Mouse (Mus musculus): ENCODE measurements at regions not wholly inside any gene's neighbourhood (a gene's known extent, or its start where the extent isn't known, plus 50 kb on each side); places are given as distances from the start of the nearest gene placed in this dataset.

DNA sequence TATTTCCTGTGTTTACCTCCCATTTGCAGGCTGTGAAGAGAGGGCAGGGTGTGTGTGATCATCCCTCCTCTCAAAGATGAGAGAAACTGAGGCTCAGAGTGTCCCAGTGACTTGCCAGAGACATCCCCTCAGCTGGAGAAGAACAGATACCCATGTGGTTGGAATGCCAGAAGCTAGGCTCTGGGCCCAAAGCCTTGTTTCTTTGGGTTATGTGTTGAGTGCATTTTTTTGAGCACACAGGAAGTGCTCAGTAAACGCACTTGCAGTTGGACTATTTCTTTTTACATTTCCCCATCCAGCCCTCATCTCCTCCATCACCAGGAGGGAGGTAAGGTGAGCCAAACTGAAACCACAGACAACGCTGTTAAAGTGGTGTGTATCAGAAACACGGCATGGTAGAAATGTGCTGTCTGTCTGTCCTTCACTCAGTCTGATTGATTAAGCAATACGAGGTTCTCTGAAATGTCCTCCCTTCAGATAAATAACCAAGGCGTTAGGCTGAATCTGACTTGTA, 341.8 kb upstream of the 3110018I06Rik start:
- no peaks in the 10 kb centered on the region for H3K79me2 ChIP-seq (ENCODE audit: control insufficient read depth, insufficient read depth, low read length, poor library complexity)
- H3K4me1 ChIP-seq (ENCODE audit: control insufficient read depth in 1 of 2, insufficient read depth in 2 of 2, low read length in 2 of 2), result no peaks in the 10 kb centered on the region
- TF ChIP-seq CTCF (IDR thresholded peaks at IDR 0.05 in 2 of 3, conservative IDR thresholded peaks at IDR 0.05 in 1 of 3; ENCODE audit: control insufficient read depth in 1 of 3, insufficient read depth in 1 of 3, low read depth in 2 of 3, low read length in 3 of 3, poor library complexity in 1 of 3, severe bottlenecking in 1 of 3), result no peak
- no peak for TF ChIP-seq RCOR1 (IDR thresholded peaks at IDR 0.05; ENCODE audit: low read depth, low read length)
- TF ChIP-seq POLR2AphosphoS5 (IDR thresholded peaks at IDR 0.05; ENCODE audit: borderline replicate concordance, low read depth, low read length), result no peak
- TF ChIP-seq ELF1 (IDR thresholded peaks at IDR 0.05; ENCODE audit: low read depth, low read length), result no peak
- TF ChIP-seq NELFE (IDR thresholded peaks at IDR 0.05; ENCODE audit: low read depth, low read length), result no peak
- TF ChIP-seq GATA1 (IDR thresholded peaks at IDR 0.05; ENCODE audit: low read depth, low read length), result no peak
- H3K9me3 ChIP-seq (replicated peaks; ENCODE audit: insufficient read depth, low read length), result no peaks in the 10 kb centered on the region
- H3K27ac ChIP-seq (ENCODE audit: control insufficient read depth, low read depth, low read length), result no peak overlapping the region
- no peaks in the 10 kb centered on the region for H3K27me3 ChIP-seq (ENCODE audit: control insufficient read depth in 1 of 2, insufficient read depth in 2 of 2, low read length in 2 of 2)
- no peaks in the 10 kb centered on the region for H3K36me3 ChIP-seq (ENCODE audit: control insufficient read depth in 1 of 2, insufficient read depth in 2 of 2, low read length in 2 of 2)
- DNase-seq (ENCODE audit: low read depth, low spot score), result no peak
- no peak overlapping the region for H3K9ac ChIP-seq (ENCODE audit: control insufficient read depth, low read depth, low read length, poor library complexity, severe bottlenecking)
- no peak overlapping the region for H3K4me3 ChIP-seq (ENCODE audit: control insufficient read depth in 1 of 2, insufficient read depth in 1 of 2, low read depth in 2 of 2, low read length in 2 of 2)

DNA sequence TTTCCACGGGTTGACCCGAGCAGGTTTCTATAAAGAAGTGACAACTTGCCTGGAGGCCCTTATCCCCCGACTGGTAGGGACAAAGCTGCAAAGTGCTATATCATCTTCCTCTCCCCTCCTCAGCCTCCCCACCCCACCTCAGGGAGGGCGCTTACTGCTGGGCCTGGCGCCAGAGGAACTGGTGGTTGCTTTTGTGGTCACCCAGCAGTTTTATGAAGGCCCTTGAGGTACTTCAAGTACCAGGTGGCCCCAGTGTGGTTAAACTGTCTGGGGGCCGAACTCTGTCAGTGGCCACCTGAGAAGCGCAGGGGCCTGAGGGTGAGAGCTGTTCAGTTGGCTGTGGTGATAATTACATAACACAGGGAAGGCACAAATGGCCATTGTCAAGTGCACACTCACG, 340.0 kb upstream of the 3110018I06Rik start:
- H3K9me3 ChIP-seq (replicated peaks; ENCODE audit: insufficient read depth, low read length), result no peaks in the 10 kb centered on the region
- H3K27me3 ChIP-seq (ENCODE audit: control insufficient read depth in 1 of 2, insufficient read depth in 2 of 2, low read length in 2 of 2), result no peaks in the 10 kb centered on the region
- no peak overlapping the region for H3K4me3 ChIP-seq (ENCODE audit: control insufficient read depth in 1 of 2, insufficient read depth in 1 of 2, low read depth in 2 of 2, low read length in 2 of 2)
- no peaks in the 10 kb centered on the region for H3K36me3 ChIP-seq (ENCODE audit: control insufficient read depth in 1 of 2, insufficient read depth in 2 of 2, low read length in 2 of 2)
- H3K9ac ChIP-seq (ENCODE audit: control insufficient read depth, low read depth, low read length, poor library complexity, severe bottlenecking), result no peak overlapping the region
- no peak overlapping the region for H3K27ac ChIP-seq (ENCODE audit: control insufficient read depth, low read depth, low read length)
- no peaks in the 10 kb centered on the region for H3K79me2 ChIP-seq (ENCODE audit: control insufficient read depth, insufficient read depth, low read length, poor library complexity)
- TF ChIP-seq ZNF384 (IDR thresholded peaks at IDR 0.05; ENCODE audit: low read depth, low read length), result no peak
- TF ChIP-seq MEF2A (IDR thresholded peaks at IDR 0.05; ENCODE audit: extremely low read depth, insufficient replicate concordance, low read depth, low read length, poor library complexity, severe bottlenecking), result no peak
- no peak for TF ChIP-seq SMC3 (IDR thresholded peaks at IDR 0.05; ENCODE audit: low read depth, low read length)
- TF ChIP-seq POLR2AphosphoS2 (IDR thresholded peaks at IDR 0.05; ENCODE audit: low read length), result no peak
- no peak for TF ChIP-seq TBP (IDR thresholded peaks at IDR 0.05; ENCODE audit: low read depth, low read length)
- TF ChIP-seq ETS1 (IDR thresholded peaks at IDR 0.05; ENCODE audit: low read depth, low read length), result no peak
- TF ChIP-seq TCF12 (IDR thresholded peaks at IDR 0.05; ENCODE audit: low read depth, low read length), result no peak
- no peak for TF ChIP-seq UBTF (IDR thresholded peaks at IDR 0.05; ENCODE audit: borderline replicate concordance, insufficient read depth, low read depth, low read length)
- TF ChIP-seq USF2 (IDR thresholded peaks at IDR 0.05; ENCODE audit: borderline replicate concordance in 1 of 2, insufficient read depth in 1 of 2, low read depth in 1 of 2, low read length in 2 of 2), result no peak
- TF ChIP-seq NELFE (IDR thresholded peaks at IDR 0.05; ENCODE audit: low read depth, low read length), result no peak
- TF ChIP-seq HCFC1 (IDR thresholded peaks at IDR 0.05; ENCODE audit: low read depth, low read length), result no peak
- TF ChIP-seq GATA1 (IDR thresholded peaks at IDR 0.05; ENCODE audit: low read depth, low read length), result no peak
- no peak for TF ChIP-seq KAT2A (conservative IDR thresholded peaks at IDR 0.05; ENCODE audit: low read depth, low read length)
- no peak for TF ChIP-seq TAL1 (IDR thresholded peaks at IDR 0.05; ENCODE audit: low read length)
- no peak for TF ChIP-seq USF1 (IDR thresholded peaks at IDR 0.05; ENCODE audit: low read depth, low read length)
- TF ChIP-seq ZMIZ1 (IDR thresholded peaks at IDR 0.05; ENCODE audit: low read depth, low read length), result no peak
- TF ChIP-seq RCOR1 (IDR thresholded peaks at IDR 0.05; ENCODE audit: low read depth, low read length), result no peak
- TF ChIP-seq MAZ (IDR thresholded peaks at IDR 0.05; ENCODE audit: low read depth, low read length), result no peak
- no peak for DNase-seq (ENCODE audit: low read depth, low spot score)
- no peaks in the 10 kb centered on the region for H3K4me1 ChIP-seq (ENCODE audit: control insufficient read depth in 1 of 2, insufficient read depth in 2 of 2, low read length in 2 of 2)
